Mouse (Mus musculus) v-Abl transformed pro-B cells (cell line): Measurements from ENCODE around the gene Pla2g1b.
"Not testable (repeated sequence)": the region's sequence is repeated elsewhere in the genome, so short reads cannot be mapped to it uniquely, and the experiment has no call there.

Experiments
- in situ Hi-C, 2 experiments: fragments of 400-800 bp; cut with MboI; formaldehyde crosslinking; loops; one replicate each; pipeline ENCODE4 v1.15.1; 2025; ENCODE audit not compliant: unreplicated experiment in 2 of 2

Pla2g1b gene

GRCm38 (mm10) chr5:115493441-115493840 is 27.4 kb downstream of the Pla2g1b start:
- in situ Hi-C loops = loop anchor here in 1 of 2 experiments (10.0 to 25.0 kb wide), 2 partner anchors 131 to 1681 kb away; partner anchors contain the start of gene Tmem119

GRCm38 (mm10) chr5:115495618-115496017 is 29.6 kb downstream of the Pla2g1b start:
- in situ Hi-C loops = loop anchor here in 1 of 2 experiments (10.0 to 25.0 kb wide), 2 partner anchors 129 to 1683 kb away; partner anchors contain the start of gene Tmem119

DNA sequence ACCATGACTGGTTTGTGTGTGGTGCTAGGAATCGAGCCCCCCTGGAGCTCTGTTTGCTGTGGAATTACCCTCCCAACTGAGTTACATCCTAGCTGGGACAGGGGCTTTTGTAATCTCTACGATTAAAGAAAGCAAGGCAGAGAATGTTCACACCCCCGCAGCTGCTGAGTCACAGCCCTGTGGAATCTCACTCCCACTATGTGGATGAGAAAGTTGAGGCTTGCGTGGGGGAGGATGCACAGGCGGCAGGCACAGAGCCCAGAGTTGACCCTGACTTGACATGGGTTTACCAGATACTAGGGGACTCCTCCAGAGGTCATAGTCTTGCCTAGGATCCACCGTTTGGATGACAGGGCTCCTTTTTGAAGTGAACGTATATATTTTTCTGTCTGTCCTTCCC is 31.0 kb downstream of the Pla2g1b start:
- in situ Hi-C loops = loop anchor here in 1 of 2 experiments (10.0 to 25.0 kb wide), 2 partner anchors 128 to 1685 kb away; partner anchors contain the start of gene Tmem119

DNA sequence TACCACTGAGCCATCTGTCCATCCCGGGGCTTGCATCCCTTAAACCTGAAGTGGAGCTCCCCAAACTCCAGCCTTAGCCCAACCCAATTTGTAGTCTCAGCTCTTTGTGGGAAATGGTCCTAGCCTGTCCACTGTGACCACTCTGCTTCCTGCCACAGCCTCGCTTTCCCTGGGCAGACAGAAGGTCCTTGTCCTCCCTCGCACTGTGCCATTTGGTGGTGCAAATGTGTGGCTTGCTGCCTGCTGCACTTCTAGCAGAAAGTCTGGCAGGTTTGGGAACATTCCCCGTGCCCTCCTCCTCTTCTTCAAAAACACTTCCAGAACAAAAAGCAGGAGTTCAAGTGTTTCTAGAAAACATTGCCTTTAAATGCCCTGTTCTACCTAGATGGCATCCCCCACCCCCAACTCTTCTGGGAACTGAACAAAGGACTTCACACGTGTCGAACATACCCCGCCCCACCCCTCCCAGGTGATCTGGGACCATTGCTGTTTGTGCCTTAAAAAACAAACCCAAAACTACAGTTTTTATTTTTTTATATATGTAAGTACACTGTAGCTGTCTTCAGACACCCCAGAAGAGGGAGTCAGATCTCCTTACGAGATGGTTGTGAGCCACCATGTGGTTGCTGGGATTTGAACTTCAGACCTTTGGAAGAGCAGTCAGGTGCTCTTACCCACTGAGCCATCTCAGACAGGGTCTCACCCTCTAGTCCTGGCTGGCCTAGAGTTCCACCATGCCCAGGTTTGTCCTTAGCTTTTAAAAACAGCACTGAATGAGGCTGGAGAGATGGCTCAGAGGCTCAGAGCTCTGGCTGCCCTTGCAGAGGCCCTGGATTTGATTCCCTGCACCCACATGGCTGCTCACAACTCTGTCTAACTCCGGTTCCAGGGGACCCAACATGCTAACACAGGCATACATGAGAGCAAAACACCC is 32.5 kb downstream of the Pla2g1b start:
- in situ Hi-C loops = loop anchor here in 1 of 2 experiments (10.0 to 25.0 kb wide), 2 partner anchors 126 to 1686 kb away; partner anchors contain the start of gene Tmem119

- in situ Hi-C loops = loop anchor here (5.0 kb wide), 2 partner anchors 37 to 42 kb away; no protein-coding TSS in a partner anchor
Measured at GRCm38 (mm10) chr5:115500383-115500935, 34.4 kb downstream of the Pla2g1b start.

DNA sequence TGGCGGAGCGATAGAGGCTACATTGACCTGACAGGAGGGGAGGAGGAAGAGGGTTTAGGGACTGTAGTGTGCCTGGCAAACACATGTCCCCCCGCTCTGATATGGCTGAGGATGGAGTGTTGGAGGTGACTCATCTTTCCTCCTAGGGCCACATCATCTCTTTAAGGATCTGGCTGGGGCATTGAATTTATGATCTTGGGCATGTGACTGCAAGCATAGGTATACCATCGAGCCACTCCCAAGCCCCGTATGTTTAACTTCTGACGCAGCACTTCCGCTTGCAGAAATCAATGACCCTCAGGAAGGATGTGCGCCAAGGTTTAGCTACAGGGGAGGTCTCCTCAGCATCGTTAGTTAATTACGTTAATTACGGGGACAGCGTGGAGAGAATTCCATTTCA is 37.0 kb downstream of the Pla2g1b start:
- in situ Hi-C loops = loop anchor here (5.0 kb wide), 2 partner anchors 34 to 39 kb away; no protein-coding TSS in a partner anchor

DNA sequence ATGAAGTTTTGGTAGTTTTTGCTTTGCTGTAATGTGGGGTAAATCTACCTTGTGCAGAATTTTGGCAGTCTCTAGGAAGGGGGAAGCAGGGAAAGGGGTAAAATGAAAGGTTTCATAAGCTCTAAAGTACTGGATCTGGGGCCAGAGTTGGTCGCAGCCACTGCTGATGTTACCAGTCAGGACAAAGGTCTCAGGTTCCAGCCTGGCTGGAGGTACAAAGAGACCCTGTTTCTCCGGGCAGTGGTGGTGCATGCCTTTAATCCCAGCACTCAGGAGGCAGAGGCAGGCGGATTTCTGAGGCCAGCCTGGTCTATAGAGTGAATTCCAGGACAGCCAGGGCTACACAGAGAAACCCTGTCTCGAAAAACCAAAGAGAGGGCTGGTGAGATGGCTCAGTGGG is 39.6 kb downstream of the Pla2g1b start:
- in situ Hi-C loops = not testable (repeated sequence)

DNA sequence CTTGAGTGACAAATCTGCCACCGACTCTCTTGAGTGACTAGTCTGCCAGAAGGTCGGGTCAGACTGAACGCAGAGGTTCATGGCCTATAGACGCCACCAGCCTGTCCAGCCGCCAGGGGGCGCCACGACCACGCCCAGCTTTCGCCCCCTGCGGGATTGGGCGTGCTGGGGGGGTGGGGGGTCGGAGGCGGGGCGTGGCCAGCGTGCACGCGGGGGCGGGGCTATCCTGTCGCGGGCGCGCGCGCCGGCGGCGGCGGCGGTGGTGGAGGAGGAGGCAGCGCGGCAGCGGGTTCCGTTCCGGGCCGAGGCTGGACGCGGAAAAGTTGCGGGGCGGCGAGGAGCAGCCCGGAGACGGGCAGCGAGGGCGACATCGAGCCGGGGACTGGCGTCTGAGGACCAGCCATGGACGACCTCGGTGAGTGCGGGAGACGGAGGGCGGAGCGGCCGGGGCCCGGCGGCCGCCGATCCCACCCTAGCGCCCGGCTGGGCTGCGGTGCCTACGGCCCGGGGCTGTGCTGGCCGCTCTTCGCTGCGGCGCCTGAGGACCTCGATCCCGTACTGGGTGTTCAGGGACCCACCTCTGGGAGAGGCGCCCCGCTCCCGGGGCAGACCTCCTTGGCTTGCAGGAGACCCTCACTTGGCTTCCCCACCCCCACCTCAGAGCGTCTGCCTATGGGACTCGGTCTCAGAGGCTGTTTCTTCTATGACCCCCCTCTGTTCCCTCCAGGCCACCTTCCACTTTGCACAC is 40.6 kb downstream of the Pla2g1b start, which contains the start of gene Pxn:
Gene Pxn, plus strand, starts transcription at position 223 of the 748 bp plus-strand sequence.
- in situ Hi-C loops = no loop called here

DNA sequence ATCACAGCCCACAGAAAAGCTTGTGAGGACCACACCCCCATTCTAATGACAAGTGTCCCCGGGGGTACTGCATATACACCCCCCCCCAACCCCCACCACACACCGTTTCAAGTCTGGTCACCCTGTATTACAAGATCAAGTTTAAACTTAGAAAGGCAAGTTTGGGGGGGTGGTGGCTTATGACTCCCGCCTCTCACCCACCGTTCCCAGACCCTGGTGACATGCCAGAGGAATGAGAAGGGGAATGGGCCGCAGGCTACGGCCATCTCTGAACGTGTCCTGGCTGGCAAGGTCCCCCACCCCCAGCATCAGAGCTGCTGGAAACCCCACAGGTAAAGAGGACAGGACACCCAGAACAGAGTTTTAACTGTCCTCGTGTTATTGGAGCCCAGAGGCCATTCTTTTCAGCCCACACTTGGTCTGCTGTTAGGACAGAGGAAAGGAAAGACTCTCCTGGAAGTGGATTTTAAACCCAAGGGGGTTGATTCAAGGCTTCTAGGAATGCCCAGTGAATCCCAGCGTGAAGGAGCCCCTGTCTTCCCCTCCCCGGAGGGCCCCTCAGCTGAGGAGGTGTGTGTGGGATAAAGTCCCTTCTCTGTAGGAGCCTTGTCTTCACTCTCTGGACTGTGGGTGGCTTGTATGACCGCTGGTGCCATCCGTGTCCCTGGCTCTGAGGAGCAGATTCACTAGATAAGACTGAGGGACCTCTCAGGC is 41.4 kb downstream of the Pla2g1b start:
- in situ Hi-C loops = no loop called here

DNA sequence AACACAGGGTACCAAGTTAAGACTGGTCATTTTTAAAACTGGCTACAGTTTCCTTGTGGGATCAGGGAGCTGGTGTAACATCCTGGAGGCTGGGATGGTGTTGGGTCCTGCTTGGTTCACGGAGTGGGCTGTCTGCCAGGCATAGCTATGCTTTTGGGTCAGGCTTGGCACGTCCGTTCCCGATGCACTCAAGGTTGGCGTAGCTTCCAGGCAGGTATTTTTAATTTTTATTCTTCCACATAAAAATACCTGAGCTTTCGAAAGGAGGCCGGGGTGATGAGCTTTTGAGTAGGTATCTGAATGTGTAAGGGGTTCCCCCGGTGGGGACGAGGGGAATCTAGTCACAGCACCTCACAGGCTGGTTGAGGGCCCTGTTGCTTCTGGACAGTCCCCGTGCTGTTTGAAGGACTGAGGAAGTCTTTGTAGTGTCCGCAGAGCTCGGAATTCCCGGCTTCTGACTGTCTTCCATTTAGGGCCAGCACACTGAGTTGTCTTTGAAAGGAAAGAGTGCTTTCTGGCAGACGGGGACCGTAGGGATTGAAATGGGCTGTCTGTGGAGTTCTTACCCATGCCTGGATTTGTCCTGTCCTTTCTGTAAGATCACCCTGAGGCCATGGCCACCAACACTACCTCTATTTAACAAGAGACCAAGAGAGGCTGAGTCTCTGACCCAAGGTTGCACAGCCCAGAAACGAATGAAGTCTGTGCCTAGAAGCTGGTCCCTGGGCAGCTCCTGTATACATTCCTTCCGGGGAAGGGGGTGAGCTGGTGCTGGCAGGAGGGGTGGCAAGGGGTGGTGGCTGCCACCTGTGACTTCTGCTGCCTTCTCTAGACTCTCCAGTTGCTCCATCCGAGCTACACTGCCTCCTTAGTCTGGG is 42.2 kb downstream of the Pla2g1b start:
- in situ Hi-C loops = no loop called here

GRCm38 (mm10) chr5:115508859-115509147 is 42.7 kb downstream of the Pla2g1b start:
- in situ Hi-C loops = no loop called here

- in situ Hi-C loops = no loop called here
Measured at GRCm38 (mm10) chr5:115509321-115509761, 43.3 kb downstream of the Pla2g1b start.

DNA sequence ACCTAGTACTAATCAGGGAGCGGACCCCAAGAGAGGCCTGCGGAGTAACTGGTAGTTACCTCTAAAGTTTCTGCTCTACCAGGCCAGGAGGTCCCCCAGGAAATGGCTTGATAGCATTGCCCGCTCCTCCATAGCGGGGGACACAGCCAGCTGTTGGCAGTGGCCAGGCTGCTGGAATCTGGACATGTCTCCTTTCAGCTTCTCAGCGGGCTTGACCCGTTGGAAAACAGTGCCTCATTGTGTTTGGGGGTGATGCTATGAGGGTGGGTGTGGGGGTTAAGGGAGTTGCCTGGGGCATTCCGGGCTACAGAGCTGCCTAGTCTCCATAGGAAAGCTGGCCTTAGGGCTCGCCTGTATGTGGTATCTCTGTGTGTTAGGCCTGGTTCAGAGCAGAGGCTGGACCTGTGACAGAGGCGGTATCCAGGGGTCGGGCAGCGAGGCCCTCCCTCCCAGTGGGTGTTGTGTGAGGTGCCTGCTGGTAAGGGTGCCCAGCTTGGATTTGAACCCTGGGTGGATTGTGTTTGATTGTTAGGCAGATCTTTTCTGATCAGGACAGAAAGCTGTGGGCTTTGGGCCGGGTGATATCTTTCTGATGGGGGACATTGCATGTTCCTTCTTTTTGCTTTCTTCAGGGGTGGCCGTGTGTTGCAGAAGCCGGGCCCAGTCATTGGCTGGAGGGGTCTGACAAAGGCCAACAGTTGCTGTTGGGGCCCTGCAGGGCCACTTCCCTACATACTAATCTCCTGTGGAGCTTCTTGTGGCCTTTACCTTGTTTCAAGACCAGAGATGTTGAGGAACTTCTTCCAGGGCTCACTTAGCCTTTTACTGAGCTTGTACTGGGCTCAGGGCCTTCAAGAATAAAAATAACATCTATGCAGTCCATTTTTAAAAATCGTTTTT is 44.0 kb downstream of the Pla2g1b start:
- in situ Hi-C loops = no loop called here

DNA sequence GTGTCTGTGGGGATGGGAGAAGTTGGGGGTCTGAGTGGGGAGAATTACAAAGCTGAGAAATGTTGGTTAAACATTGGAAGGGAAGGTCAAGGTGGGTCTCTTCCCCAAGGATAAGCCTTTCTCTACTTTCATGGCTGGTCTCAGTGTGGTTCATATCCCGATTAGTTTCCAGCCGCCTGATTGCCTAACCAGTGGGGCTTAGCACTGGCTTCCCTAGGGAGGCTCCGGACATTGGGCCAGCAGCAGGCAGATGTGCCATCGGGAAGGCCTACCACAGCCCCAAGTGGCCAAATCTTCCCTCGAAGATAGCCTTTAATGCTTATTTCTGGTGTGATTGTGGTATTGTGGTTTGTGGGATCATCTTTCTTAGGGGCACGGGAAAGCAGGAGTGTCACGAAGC is 46.3 kb downstream of the Pla2g1b start:
- in situ Hi-C loops = no loop called here

- in situ Hi-C loops = no loop called here
Measured at GRCm38 (mm10) chr5:115513246-115513645, 47.2 kb downstream of the Pla2g1b start.

GRCm38 (mm10) chr5:115513721-115514120 is 47.7 kb downstream of the Pla2g1b start:
- in situ Hi-C loops = no loop called here

GRCm38 (mm10) chr5:115514346-115514745 is 48.3 kb downstream of the Pla2g1b start:
- in situ Hi-C loops = no loop called here
